Mouse (Mus musculus): ENCODE results near the gene Klhdc8a.

Klhdc8a gene

DNA sequence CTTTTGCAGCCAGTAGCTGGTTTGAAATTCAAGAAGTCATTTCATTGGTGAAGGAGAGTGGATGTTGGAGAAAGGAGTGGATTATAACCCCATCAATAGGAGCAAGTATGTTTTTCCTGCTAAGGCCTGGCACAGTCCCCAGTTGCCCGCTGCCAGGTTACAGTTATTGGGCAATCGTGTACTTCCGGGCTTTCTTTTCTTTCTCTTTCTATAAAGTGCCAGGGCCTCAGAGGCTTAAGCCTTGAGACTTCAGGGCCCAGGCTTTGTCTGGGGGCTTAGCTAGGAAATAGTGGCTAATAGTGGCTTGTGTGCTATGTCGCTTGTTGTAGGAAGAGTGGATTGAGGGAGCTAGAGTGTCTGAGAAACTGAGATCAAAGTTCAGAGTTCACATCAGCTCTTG is 19.0 kb downstream of the Klhdc8a start:
- DNase-seq (ENCODE audit: low read depth in 1 of 2, low spot score in 2 of 2) = no peak

- DNase-seq (ENCODE audit: low read depth in 1 of 2, low spot score in 2 of 2) = no peak
Observed at GRCm38 (mm10) chr1:132317894-132318863, 19.8 kb downstream of the Klhdc8a start.

- no peak for DNase-seq (ENCODE audit: low read depth in 1 of 2, low spot score in 2 of 2)
Observed at GRCm38 (mm10) chr1:132319242-132319641, 20.8 kb downstream of the Klhdc8a start.

DNA sequence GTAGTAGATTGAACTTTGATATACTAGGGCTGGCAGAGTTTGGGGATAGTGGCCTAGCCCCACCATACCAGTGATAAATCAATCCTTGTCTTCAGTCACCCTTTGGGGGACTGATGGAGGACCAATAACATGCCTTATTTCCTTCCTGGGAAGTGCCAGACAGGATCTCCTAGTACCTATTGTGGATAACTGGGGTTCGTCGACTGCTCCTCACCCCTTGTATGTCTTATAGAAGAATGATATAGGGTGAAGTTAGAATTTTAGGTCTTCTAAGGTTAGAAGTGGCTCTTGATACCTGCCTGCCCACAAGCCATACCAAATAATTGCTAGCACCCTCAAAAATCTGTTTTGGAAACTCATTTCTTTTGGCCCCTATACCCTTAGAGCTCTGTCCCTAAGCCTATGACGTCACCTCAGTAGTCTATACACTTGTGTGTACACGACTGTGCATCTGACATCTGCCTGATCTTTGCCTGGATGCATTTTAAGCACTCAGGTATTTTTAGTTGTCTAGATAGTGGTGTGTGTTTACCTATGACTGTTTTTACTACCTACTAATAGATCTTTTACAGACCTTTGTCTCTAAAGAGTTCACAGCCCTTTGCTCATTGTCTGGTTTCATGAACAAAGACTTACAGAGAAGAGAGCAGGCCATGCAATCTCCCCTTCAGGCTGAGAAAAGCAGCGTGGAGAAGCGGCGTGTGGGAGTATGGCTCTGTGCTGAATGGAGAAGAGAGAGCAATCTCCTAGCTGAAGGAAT is 23.6 kb downstream of the Klhdc8a start:
- no peak for DNase-seq (ENCODE audit: low read depth in 1 of 2, low spot score in 2 of 2)

DNA sequence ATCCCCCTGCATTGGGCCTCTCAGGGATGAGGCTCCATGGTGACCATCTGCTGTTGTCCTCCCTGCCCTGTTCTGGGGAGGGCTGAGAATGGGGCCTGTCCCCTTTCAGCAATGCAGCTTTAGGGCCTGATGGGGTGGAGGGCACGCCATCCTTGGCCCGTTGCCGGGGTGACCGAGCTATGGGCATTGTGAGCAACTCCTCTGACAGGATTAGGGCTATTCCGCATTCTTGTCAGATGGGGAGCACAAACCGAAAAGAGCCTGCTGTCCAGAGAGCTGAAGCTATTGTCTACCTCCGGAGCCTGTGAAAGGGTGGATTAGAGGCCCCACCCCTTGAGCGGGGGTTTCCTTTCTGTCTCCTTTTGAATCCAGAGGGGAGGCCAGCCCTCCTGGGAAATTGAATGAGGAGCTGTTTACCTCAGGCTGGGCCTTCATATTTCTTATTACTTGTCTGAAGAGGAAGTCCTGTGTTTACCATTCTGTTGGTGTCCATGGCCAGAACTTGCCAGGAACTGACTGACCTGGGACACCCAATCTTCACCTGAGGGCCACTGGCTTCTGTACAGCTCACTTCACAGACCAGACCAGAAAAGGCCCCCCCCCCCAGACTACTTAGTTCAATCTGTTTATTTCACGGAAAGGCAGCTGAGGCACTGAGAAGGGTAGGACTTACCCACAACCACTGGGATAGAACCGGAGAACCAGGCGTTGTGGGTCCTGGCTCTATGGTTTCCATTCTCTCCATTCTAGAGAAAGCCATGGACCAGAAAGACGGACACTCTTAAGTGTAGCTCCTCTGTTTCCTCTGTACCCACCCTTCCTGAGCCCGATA is 24.5 kb downstream of the Klhdc8a start:
- no peak for DNase-seq (ENCODE audit: low read depth in 1 of 2, low spot score in 2 of 2)

DNA sequence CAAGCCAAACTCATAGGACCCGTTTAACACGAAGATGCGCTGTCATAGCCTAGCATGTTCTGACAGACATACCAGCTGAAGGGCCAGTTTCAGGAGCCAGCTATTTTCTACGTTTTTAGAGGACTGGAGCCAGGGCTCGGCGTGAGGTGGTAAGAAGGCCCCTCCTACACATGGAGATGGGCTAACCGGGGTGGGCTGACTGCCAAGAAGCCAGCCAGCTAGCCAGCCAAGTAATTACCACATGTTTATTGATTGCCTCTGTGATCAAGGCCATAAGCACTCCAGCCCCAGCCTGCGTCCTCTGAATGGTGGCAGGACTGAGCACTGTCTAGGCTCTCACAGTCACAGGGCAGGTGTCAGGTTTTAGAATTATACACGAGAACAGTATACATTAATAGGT is 28.4 kb downstream of the Klhdc8a start:
- DNase-seq (ENCODE audit: low read depth in 1 of 2, low spot score in 2 of 2) = no peak

DNA sequence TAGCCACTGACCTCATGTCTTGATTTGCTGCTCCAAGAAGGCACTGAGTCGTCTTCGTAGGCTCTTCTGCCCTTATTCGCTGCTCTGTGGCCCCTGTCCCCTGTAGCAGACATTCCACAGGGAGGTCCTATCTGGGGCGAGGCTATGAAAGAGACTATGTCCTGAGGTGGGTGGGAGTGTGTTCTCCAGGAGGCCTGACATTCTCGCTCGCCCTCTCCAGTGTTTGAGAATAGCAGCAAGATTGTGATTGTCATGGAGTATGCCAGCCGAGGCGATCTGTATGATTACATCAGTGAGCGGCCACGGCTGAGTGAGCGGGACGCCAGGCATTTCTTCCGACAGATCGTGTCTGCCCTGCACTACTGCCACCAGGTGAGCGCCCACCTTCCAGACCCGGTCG is 29.1 kb downstream of the Klhdc8a start:
- DNase-seq (ENCODE audit: low read depth in 1 of 2, low spot score in 2 of 2) = no peak

DNA sequence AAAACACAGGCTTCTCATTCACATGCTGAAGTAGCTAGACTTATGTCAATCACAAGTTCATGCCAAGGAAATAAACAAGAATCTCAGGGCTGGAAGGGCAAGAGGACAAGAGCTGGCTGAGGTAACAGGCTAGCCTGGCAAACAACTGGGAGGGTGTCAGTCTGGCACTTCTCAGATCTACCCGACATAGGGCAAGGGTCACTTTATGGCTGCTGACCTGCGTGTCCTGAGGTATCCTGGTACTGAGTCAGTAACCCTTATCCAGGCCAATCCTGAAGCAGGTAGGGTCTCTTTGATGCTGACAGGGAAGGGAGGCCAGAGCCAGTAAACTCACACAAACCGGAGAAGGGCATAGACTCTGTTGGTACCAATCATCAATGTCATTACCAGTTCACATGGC is 30.1 kb downstream of the Klhdc8a start:
- no peak for DNase-seq (ENCODE audit: low read depth in 1 of 2, low spot score in 2 of 2)

GRCm38 (mm10) chr1:132329656-132330055 is 31.2 kb downstream of the Klhdc8a start:
- DNase-seq (ENCODE audit: low read depth in 1 of 2, low spot score in 2 of 2) = no peak

DNA sequence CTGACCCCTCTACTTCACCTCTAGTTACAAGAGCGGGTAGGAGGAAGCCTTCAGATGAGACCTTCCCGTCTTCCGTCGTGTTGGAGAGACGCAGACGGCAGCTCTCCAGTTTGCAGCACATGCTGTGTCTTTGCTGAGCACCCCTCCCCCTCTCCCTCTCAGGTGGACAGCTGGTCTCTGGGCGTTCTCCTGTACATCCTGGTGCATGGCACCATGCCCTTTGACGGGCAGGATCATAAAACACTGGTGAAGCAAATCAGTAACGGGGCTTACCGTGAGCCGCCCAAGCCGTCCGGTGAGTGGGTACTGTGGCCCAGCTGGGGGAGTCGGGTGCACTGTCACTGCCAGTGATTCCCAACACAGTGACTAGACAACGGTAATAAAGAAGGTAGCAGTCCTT is 32.0 kb downstream of the Klhdc8a start:
- DNase-seq (ENCODE audit: low read depth in 1 of 2, low spot score in 2 of 2) = no peak

DNA sequence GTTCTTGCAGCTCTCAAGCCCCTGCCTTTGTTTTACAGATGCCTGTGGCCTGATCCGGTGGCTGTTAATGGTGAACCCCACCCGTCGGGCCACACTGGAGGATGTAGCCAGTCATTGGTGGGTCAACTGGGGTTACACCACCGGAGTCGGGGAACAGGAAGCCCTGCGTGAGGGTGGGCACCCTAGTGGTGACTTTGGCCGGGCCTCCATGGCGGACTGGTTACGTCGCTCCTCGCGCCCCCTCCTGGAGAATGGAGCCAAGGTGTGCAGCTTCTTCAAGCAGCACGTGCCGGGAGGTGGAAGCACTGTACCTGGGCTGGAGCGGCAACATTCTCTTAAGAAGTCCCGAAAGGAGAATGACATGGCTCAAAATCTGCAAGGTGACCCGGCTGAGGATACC is 32.9 kb downstream of the Klhdc8a start:
- no peak for DNase-seq (ENCODE audit: low read depth in 1 of 2, low spot score in 2 of 2)

DNA sequence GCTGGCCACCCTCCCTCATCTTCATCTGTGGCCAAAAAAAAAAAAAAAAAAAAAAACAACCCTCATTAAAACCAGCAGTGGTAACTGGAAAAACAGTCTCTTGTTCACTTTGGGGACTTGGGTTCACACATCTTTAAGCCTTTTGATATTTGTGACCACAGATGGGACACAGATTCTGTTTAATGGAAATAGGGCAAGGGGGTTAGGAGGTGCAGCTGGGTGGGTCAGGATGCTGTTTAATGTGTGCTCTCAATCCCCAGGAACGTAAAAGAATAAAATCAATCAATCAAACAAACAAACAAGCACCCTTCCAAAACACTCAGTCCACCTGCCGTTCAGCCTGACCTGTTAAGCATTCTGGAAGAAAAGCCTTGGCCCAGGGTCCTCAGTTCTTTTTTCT is 34.8 kb downstream of the Klhdc8a start:
- no peak for DNase-seq (ENCODE audit: low read depth in 1 of 2, low spot score in 2 of 2)

DNA sequence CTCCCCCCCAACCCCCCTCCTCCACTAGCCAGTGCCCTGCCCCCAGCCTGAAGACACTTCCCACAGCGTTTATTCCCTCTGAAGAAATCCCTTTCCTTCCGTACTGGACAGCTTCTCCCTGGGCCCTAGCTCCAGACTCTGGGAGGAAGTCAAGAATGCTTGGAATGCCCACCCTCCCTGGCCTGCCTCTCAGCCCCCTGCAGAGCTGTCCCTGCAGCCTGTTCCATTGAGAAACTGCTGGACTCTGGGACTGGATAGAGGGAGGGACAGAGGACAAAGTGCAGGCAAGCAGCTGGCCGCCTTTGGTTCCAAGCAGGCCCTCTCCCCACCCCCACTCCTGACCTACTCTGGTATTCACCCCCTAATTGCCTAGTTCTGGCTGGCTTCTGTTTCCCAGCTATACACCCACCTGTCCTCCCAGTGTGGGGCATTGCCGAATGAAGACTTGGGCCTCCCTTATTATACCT is 35.3 kb downstream of the Klhdc8a start:
- no peak for DNase-seq (ENCODE audit: low read depth in 1 of 2, low spot score in 2 of 2)

DNA sequence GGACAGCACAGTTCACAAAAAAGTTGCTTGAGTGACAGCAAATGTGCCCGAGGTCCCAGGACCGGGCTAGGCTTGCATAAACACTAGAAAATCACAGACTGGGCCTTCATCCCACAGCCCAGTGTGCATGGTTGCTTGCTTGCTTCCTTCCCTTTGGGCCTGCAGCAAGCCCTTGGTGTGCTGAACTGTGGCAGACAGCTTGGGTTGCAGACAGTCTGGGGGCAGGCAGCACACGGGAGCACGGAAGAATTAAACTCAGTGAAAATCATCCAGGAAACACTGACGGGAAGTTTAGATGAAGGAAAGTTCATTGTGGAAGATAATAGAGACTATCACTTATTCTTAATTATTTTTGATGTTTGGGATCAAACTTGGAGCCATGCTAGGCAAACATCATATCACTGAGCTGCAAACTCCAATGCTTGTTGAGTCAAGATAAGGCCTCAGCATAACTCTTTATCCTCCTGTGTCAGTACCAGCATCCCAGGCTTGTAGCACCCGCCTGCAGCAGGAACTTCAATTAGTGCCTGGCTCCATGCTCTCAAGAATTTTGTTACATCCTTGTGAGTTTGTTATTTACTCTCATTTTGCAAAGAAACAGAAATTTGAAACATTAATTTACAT is 35.9 kb downstream of the Klhdc8a start:
- DNase-seq (ENCODE audit: low read depth in 1 of 2, low spot score in 2 of 2) = no peak

- no peak for DNase-seq (ENCODE audit: low read depth in 1 of 2, low spot score in 2 of 2)
Observed at GRCm38 (mm10) chr1:132335378-132335965, 37.0 kb downstream of the Klhdc8a start.

GRCm38 (mm10) chr1:132336921-132337320 is 38.5 kb downstream of the Klhdc8a start:
- DNase-seq (ENCODE audit: low read depth in 1 of 2, low spot score in 2 of 2) = no peak

DNA sequence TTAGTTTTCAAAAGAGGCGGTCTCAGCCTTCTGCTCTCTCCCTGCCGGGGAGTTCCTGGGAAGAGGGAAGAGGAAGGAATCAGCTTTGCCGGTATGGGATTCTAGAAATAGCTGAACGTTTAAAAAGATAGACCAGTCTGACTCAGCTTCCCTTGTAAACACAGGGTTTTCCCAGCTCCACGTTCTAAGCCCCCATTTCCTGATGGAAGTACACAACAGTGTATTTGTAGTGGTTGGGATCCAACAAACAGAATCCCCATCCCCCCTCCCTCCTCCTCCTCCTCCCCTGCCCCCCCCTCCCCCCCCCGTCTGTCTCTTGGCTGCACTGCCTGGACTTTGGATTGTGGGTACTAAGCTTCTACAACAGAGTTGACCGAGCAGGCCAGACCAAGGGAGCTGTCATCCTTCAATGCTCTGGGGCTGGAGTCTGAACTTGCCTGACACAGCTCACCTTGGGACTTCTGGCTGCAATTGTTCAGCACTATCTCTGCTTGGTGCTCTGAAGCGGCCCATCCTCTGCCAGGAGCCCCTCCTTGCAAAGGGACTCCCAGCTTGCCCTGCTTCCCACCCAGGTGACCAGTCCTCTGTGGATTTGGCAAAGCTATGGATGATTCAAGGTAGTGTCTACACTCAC is 39.7 kb downstream of the Klhdc8a start:
- no peak for DNase-seq (ENCODE audit: low read depth in 1 of 2, low spot score in 2 of 2)

DNA sequence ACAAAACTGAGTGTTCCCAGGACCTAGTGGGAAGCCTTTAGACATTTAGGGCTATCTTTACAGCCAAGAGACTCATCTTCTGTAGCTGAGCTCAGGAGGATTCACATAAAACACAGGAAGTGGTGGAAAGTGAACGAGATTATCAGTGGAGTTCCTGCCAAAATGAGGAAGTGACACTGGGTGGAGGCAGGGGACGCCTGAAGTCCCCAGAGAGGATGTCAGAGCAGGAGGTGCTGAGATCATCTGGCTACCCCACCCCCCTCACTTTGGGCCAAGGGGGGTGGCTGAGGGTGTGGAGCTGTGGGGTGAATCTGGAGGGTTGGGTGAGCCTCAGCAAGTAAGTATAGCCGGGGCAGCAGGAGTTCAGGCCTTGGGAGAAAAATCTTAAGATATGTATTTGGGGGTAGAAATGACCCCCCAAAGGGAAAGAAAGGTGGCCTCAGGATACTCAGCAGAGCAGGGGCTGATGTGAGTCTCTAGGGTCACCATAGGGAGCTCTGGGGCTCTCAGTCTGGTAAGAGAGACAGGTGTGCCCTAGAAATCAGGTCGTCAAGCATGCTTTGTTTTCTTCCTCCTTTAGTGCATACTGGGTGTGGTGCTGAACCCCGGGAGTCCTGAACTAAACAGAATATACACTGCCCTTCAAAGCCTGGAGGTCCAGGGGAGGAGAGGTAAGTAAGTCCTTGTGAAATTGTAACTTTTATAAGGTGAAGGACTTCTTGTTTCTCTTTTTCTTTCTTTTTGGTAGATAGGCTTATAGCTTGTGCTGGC is 43.5 kb downstream of the Klhdc8a start:
- peak; percentile 66 to 75 for DNase-seq (ENCODE audit: low read depth in 1 of 2, low spot score in 2 of 2)

DNA sequence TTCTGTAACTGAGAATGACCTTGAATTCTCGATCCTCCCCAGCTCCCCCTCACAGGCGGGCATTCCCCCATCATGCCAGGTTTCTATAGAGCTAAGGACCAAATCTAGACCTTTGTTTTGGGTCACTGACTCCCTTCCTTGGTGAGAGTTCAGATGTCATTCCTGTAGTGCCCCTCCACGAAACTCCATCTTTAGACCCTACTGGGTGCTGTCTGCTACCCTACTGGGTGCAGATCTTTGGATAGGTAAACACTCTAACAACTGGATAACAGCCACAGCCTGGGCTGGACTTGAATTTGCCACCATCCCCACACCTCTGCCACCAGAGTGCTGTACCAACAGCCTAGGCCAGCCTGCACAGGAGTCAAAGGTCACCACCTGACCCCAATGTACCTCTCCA is 44.1 kb downstream of the Klhdc8a start:
- DNase-seq (ENCODE audit: low read depth in 1 of 2, low spot score in 2 of 2) = no peak
